Mouse (Mus musculus): ENCODE measurements at regions not wholly inside any gene's neighbourhood (a gene's known extent, or its start where the extent isn't known, plus 50 kb on each side); places are given as distances from the start of the nearest gene placed in this dataset.

- no peaks in the 10 kb centered on the region for H3K4me1 ChIP-seq (replicated peaks; ENCODE audit: control insufficient read depth, insufficient read depth, low read length)
- H3K4me3 ChIP-seq (ENCODE audit: low read length), result no peak overlapping the region
- H3K27ac ChIP-seq (ENCODE audit: low read length), result no peak overlapping the region
- 36% methylated on average over 3 of the region's 3 CpGs for WGBS
- H3K27me3 ChIP-seq (ENCODE audit: control insufficient read depth, insufficient read depth, low read depth, low read length), result no peaks in the 10 kb centered on the region
- no peaks in the 10 kb centered on the region for H3K9me3 ChIP-seq (ENCODE audit: control insufficient read depth, low read length)
- no peak overlapping the region for H3K9ac ChIP-seq (ENCODE audit: low read length)
- H3K36me3 ChIP-seq (ENCODE audit: control insufficient read depth, insufficient read depth, low read length), result no peaks in the 10 kb centered on the region
- H3K4me2 ChIP-seq (ENCODE audit: low read depth, low read length), result no peak overlapping the region
- no peak for ATAC-seq (ENCODE audit: low read depth)
Observed at GRCm38 (mm10) chr2:75525562-75525961, 133.5 kb upstream of the Hnrnpa3 start.

GRCm38 (mm10) chr2:75528706-75529105, 130.4 kb upstream of the Hnrnpa3 start:
- no peaks in the 10 kb centered on the region for H3K27me3 ChIP-seq (ENCODE audit: control insufficient read depth, insufficient read depth, low read depth, low read length)
- H3K36me3 ChIP-seq (ENCODE audit: control insufficient read depth, insufficient read depth, low read length), result no peaks in the 10 kb centered on the region
- H3K4me1 ChIP-seq (replicated peaks; ENCODE audit: control insufficient read depth, insufficient read depth, low read length), result no peaks in the 10 kb centered on the region
- no peak overlapping the region for H3K27ac ChIP-seq (ENCODE audit: low read length)
- 87% methylated on average over 2 of the region's 2 CpGs for WGBS
- no peak overlapping the region for H3K4me2 ChIP-seq (ENCODE audit: low read depth, low read length)
- H3K9me3 ChIP-seq (ENCODE audit: control insufficient read depth, low read length), result no peaks in the 10 kb centered on the region
- no peak for ATAC-seq (ENCODE audit: low read depth)
- no peak overlapping the region for H3K9ac ChIP-seq (ENCODE audit: low read length)
- no peak overlapping the region for H3K4me3 ChIP-seq (ENCODE audit: low read length)

- WGBS, result 27% methylated on average over 4 of the region's 4 CpGs
- Histone ChIP-seq H3K9ac (ENCODE audit: low read length) (no peak overlapping the region), H3K9me3 (ENCODE audit: control insufficient read depth, low read length) (no peaks in the 10 kb centered on the region), H3K27ac (ENCODE audit: low read length) (no peak overlapping the region), H3K4me3 (ENCODE audit: low read length) (no peak overlapping the region), H3K36me3 (ENCODE audit: control insufficient read depth, insufficient read depth, low read length) (no peaks in the 10 kb centered on the region), H3K4me1 (replicated peaks; ENCODE audit: control insufficient read depth, insufficient read depth, low read length) (peaks cover 2% of the 10 kb centered on the region; the same call in 1 of the 2 replicates), H3K27me3 (ENCODE audit: control insufficient read depth, insufficient read depth, low read depth, low read length) (no peaks in the 10 kb centered on the region), H3K4me2 (ENCODE audit: low read depth, low read length) (no peak overlapping the region)
- no peak for ATAC-seq (ENCODE audit: low read depth)
Observed at GRCm38 (mm10) chr2:75538114-75538513, 120.9 kb upstream of the Hnrnpa3 start.

GRCm38 (mm10) chr2:75539726-75540125, 119.3 kb upstream of the Hnrnpa3 start:
- Histone ChIP-seq H3K9ac (ENCODE audit: low read length) (no peak overlapping the region), H3K4me2 (ENCODE audit: low read depth, low read length) (no peak overlapping the region), H3K27me3 (ENCODE audit: control insufficient read depth, insufficient read depth, low read depth, low read length) (no peaks in the 10 kb centered on the region), H3K4me1 (replicated peaks; ENCODE audit: control insufficient read depth, insufficient read depth, low read length) (peaks cover 2% of the 10 kb centered on the region; the same call in 1 of the 2 replicates), H3K27ac (ENCODE audit: low read length) (no peak overlapping the region), H3K9me3 (ENCODE audit: control insufficient read depth, low read length) (no peaks in the 10 kb centered on the region), H3K4me3 (ENCODE audit: low read length) (no peak overlapping the region), H3K36me3 (ENCODE audit: control insufficient read depth, insufficient read depth, low read length) (no peaks in the 10 kb centered on the region)
- 92% methylated on average over 6 of the region's 6 CpGs for WGBS
- no peak for ATAC-seq (ENCODE audit: low read depth)

DNA sequence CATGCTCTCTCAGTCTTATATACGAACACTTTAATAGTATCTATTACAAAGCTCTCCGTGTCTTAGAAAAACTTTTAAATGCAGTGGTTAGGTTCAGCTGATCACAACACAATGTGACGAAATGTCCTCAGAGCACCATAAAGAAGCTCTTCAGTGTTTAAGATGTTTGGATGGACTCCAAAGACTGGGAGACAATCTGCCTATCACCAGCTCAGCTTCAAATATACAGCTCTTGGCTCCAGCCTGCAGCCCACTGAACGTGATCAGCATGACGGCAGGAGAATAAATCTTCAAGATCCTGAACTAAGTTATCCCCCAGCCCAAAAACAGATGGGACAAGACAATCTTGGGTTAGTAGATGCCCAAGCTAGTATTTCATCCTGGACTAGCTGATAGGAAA, 116.7 kb upstream of the Hnrnpa3 start:
- WGBS, result 57% methylated on average over 5 of the region's 5 CpGs
- no peak overlapping the region for H3K4me3 ChIP-seq (ENCODE audit: low read length)
- no peak overlapping the region for H3K9ac ChIP-seq (ENCODE audit: low read length)
- no peaks in the 10 kb centered on the region for H3K36me3 ChIP-seq (ENCODE audit: control insufficient read depth, insufficient read depth, low read length)
- H3K4me1 ChIP-seq (replicated peaks; ENCODE audit: control insufficient read depth, insufficient read depth, low read length), result peaks cover 2% of the 10 kb centered on the region; the same call in 1 of the 2 replicates
- H3K27me3 ChIP-seq (ENCODE audit: control insufficient read depth, insufficient read depth, low read depth, low read length), result no peaks in the 10 kb centered on the region
- peak; percentile 64; the same call in 1 of the 2 replicates for ATAC-seq (ENCODE audit: low read depth)
- no peaks in the 10 kb centered on the region for H3K9me3 ChIP-seq (ENCODE audit: control insufficient read depth, low read length)
- H3K27ac ChIP-seq (ENCODE audit: low read length), result no peak overlapping the region
- H3K4me2 ChIP-seq (ENCODE audit: low read depth, low read length), result no peak overlapping the region

- ATAC-seq (ENCODE audit: low read depth), result peak; percentile 79
- no peak overlapping the region for H3K9ac ChIP-seq (ENCODE audit: low read length)
- 32% methylated on average over 5 of the region's 5 CpGs for WGBS
- H3K27ac ChIP-seq (ENCODE audit: low read length), result no peak overlapping the region
- H3K36me3 ChIP-seq (ENCODE audit: control insufficient read depth, insufficient read depth, low read length), result no peaks in the 10 kb centered on the region
- no peaks in the 10 kb centered on the region for H3K27me3 ChIP-seq (ENCODE audit: control insufficient read depth, insufficient read depth, low read depth, low read length)
- H3K4me1 ChIP-seq (replicated peaks; ENCODE audit: control insufficient read depth, insufficient read depth, low read length), result peaks cover 2% of the 10 kb centered on the region; the same call in 1 of the 2 replicates
- H3K4me3 ChIP-seq (ENCODE audit: low read length), result no peak overlapping the region
- H3K4me2 ChIP-seq (ENCODE audit: low read depth, low read length), result no peak overlapping the region
- no peaks in the 10 kb centered on the region for H3K9me3 ChIP-seq (ENCODE audit: control insufficient read depth, low read length)
Observed at GRCm38 (mm10) chr2:75542781-75543180, 116.3 kb upstream of the Hnrnpa3 start.

DNA sequence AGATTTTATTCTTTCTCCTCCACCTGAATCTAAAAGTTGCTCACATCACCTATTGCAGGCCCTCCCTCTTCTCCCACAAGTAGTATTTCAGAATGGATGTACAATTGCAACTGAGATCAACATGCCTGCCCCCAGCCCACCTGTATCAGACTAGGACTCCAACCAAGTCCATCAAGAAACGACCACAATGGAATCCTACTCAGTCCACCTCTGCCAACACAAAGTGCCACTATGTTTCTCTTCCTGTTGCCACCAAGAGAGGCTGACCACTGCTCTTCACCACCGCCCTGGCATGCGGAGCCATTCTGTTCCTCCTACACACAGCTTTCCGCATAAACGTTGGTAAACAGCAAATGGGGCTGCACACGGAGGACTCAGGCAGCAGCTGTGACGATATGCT, 113.1 kb upstream of the Hnrnpa3 start:
- Histone ChIP-seq H3K9me3 (ENCODE audit: control insufficient read depth, low read length) (no peaks in the 10 kb centered on the region), H3K4me2 (ENCODE audit: low read depth, low read length) (no peak overlapping the region), H3K4me3 (ENCODE audit: low read length) (no peak overlapping the region), H3K27ac (ENCODE audit: low read length) (no peak overlapping the region), H3K36me3 (ENCODE audit: control insufficient read depth, insufficient read depth, low read length) (no peaks in the 10 kb centered on the region), H3K4me1 (replicated peaks; ENCODE audit: control insufficient read depth, insufficient read depth, low read length) (peaks cover 2% of the 10 kb centered on the region; the same call in 1 of the 2 replicates), H3K9ac (ENCODE audit: low read length) (no peak overlapping the region), H3K27me3 (ENCODE audit: control insufficient read depth, insufficient read depth, low read depth, low read length) (no peaks in the 10 kb centered on the region)
- no peak for ATAC-seq (ENCODE audit: low read depth)
- WGBS, result 75% methylated on average over 7 of the region's 7 CpGs

DNA sequence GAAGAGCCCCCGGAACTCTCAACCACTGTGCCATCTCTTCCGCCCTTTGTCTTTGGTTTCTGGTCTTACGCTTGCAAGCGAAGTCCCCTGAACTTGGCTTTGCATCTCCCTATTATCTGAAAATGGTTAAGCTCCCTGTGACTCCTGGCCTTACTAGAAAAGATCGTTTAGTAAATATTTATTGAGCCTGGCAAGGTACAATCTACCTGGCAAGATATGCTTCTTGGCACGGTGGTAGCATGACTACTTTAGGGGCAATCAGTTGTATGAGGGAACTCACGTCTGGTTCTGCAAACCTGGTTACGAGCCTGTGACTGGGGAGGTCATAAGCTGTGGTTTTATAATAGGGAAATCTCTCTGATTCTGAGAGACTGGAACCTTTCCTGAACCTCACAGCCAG, 103.4 kb upstream of the Hnrnpa3 start:
- 84% methylated on average over 8 of the region's 8 CpGs for WGBS

GRCm38 (mm10) chr2:75556744-75557143, 102.3 kb upstream of the Hnrnpa3 start:
- Histone ChIP-seq H3K9me3 (ENCODE audit: control insufficient read depth, low read length) (no peaks in the 10 kb centered on the region), H3K4me1 (replicated peaks; ENCODE audit: control insufficient read depth, insufficient read depth, low read length) (no peaks in the 10 kb centered on the region; the same call in 1 of the 2 replicates)
- 43% methylated on average over 7 of the region's 7 CpGs for WGBS

More for the DNA sequence above, 103.4 kb upstream of the Hnrnpa3 start:
- no peaks in the 10 kb centered on the region; the same call in 1 of the 2 replicates for H3K4me1 ChIP-seq (replicated peaks; ENCODE audit: control insufficient read depth, insufficient read depth, low read length)
- no peak overlapping the region for H3K27ac ChIP-seq (ENCODE audit: low read length)
- H3K4me2 ChIP-seq (ENCODE audit: low read depth, low read length), result no peak overlapping the region
- H3K27me3 ChIP-seq (ENCODE audit: control insufficient read depth, insufficient read depth, low read depth, low read length), result no peaks in the 10 kb centered on the region
- ATAC-seq (ENCODE audit: low read depth), result no peak
- no peak overlapping the region for H3K4me3 ChIP-seq (ENCODE audit: low read length)
- no peak overlapping the region for H3K9ac ChIP-seq (ENCODE audit: low read length)
- H3K9me3 ChIP-seq (ENCODE audit: control insufficient read depth, low read length), result no peaks in the 10 kb centered on the region
- no peaks in the 10 kb centered on the region for H3K36me3 ChIP-seq (ENCODE audit: control insufficient read depth, insufficient read depth, low read length)

GRCm38 (mm10) chr2:75557392-75557791, 101.7 kb upstream of the Hnrnpa3 start:
- Histone ChIP-seq H3K36me3 (ENCODE audit: control insufficient read depth, insufficient read depth, low read length) (no peaks in the 10 kb centered on the region), H3K4me3 (ENCODE audit: low read length) (no peak overlapping the region), H3K27me3 (ENCODE audit: control insufficient read depth, insufficient read depth, low read depth, low read length) (no peaks in the 10 kb centered on the region), H3K9me3 (ENCODE audit: control insufficient read depth, low read length) (no peaks in the 10 kb centered on the region), H3K27ac (ENCODE audit: low read length) (no peak overlapping the region), H3K4me1 (replicated peaks; ENCODE audit: control insufficient read depth, insufficient read depth, low read length) (no peaks in the 10 kb centered on the region; the same call in 1 of the 2 replicates), H3K9ac (ENCODE audit: low read length) (no peak overlapping the region), H3K4me2 (ENCODE audit: low read depth, low read length) (no peak overlapping the region)
- 65% methylated on average over 11 of the region's 11 CpGs for WGBS
- no peak for ATAC-seq (ENCODE audit: low read depth)

More at GRCm38 (mm10) chr2:75556744-75557143, 102.3 kb upstream of the Hnrnpa3 start:
- Histone ChIP-seq H3K36me3 (ENCODE audit: control insufficient read depth, insufficient read depth, low read length) (no peaks in the 10 kb centered on the region), H3K27ac (ENCODE audit: low read length) (no peak overlapping the region), H3K4me3 (ENCODE audit: low read length) (no peak overlapping the region), H3K9ac (ENCODE audit: low read length) (no peak overlapping the region), H3K4me2 (ENCODE audit: low read depth, low read length) (no peak overlapping the region), H3K27me3 (ENCODE audit: control insufficient read depth, insufficient read depth, low read depth, low read length) (no peaks in the 10 kb centered on the region)
- no peak for ATAC-seq (ENCODE audit: low read depth)

All from lung, embryonic 16.5 days (tissue).